Mouse (Mus musculus) adrenal gland, adult 8-10 months (tissue): ENCODE measurements around the gene Hpca. TPM values are rescaled to one million over a fixed set of nuclear protein-coding genes. Genes with fewer than 3 reads are reported as not detected.

Experiments
- DNase-seq: peaks from one replicate; pipeline ENCODE4 v3.0.0; 2022
- total RNA-seq, 4 experiments: library from RNA; stranded (reverse); gene quantifications; 2 replicates each; pipeline ENCODE4 v1.2.4; 2022

The Hpca gene
- total RNA-seq, 4 experiments from 2014 or later = 2.1 to 4.9 (median 3.6) TPM

GRCm38 (mm10) chr4:129136189-129136578 lies 14.3 kb upstream of the Hpca start:
- DNase-seq = no peak

GRCm38 (mm10) chr4:129135637-129136036 lies 13.8 kb upstream of the Hpca start:
- DNase-seq = no peak

GRCm38 (mm10) chr4:129134799-129135585 lies 13.2 kb upstream of the Hpca start:
- DNase-seq = no peak

GRCm38 (mm10) chr4:129130755-129131303 lies 9.0 kb upstream of the Hpca start:
- no peak for DNase-seq

GRCm38 (mm10) chr4:129130149-129130548 lies 8.3 kb upstream of the Hpca start:
- no peak for DNase-seq

GRCm38 (mm10) chr4:129129387-129129786 lies 7.6 kb upstream of the Hpca start:
- DNase-seq = no peak

GRCm38 (mm10) chr4:129128582-129129338 lies 6.9 kb upstream of the Hpca start:
- no peak for DNase-seq

- no peak for DNase-seq
Observed at GRCm38 (mm10) chr4:129125736-129126451, 4.1 kb upstream of the Hpca start.

- DNase-seq = no peak
Observed at GRCm38 (mm10) chr4:129124652-129125146, 2.9 kb upstream of the Hpca start.

- no peak for DNase-seq
Observed at GRCm38 (mm10) chr4:129122719-129123118, 883 bp upstream of the Hpca start.

- no peak for DNase-seq
Observed at GRCm38 (mm10) chr4:129122107-129122506, 271 bp upstream of the Hpca start.

- no peak for DNase-seq
Observed at GRCm38 (mm10) chr4:129120520-129121445, 1.1 kb downstream of the Hpca start.

- no peak for DNase-seq
Observed at GRCm38 (mm10) chr4:129119708-129120107, 2.1 kb downstream of the Hpca start.

- DNase-seq = no peak
Observed at GRCm38 (mm10) chr4:129117720-129118510, 3.9 kb downstream of the Hpca start.

- no peak for DNase-seq
Observed at GRCm38 (mm10) chr4:129116703-129117102, 5.1 kb downstream of the Hpca start.

GRCm38 (mm10) chr4:129113083-129113988 lies 8.5 kb downstream of the Hpca start:
- no peak for DNase-seq

- no peak for DNase-seq
Observed at GRCm38 (mm10) chr4:129112231-129112630, 9.6 kb downstream of the Hpca start.

GRCm38 (mm10) chr4:129111350-129111749 lies 10.5 kb downstream of the Hpca start:
- DNase-seq = no peak

- no peak for DNase-seq
Observed at GRCm38 (mm10) chr4:129110804-129111203, 11.0 kb downstream of the Hpca start.

- DNase-seq = no peak
Observed at GRCm38 (mm10) chr4:129108624-129109023, 13.2 kb downstream of the Hpca start.
